Mouse (Mus musculus): ENCODE data around the gene Rnf227.

Rnf227 gene

GRCm38 (mm10) chr11:69331152-69331551, 9.1 kb upstream of the Rnf227 start:
- no peak for DNase-seq (ENCODE audit: low spot score)

- DNase-seq (ENCODE audit: low spot score) = peak; percentile 88
These were observed 8.3 kb upstream of the Rnf227 start for GRCm38 (mm10) chr11:69331929-69332405.

DNA sequence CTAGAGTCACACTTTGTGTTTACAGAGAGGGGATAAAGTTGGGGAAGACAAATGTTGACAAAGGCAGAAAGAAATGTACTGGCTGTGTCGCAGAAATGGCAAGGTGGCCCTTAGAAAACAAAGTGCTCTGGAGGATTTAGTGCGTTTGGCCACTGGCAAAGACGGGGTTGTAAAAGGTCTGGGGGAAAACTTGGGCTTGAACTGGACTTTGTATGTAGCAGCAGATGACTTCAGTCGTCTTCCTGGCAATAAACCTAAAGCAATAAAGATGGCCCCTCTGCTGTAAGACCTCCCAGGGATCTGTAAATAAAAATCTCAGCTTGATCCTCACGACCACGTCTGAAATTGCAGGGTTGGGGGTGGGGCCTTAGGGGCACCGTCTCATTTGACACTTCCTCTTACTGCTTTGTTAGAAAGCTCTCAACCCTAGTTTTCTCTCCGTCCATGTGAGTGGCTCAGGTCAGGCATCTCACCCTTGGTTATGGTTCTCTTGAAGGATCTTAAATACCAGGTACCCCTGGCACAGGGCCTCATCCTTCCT, 7.5 kb upstream of the Rnf227 start:
- peak; percentile 39 for DNase-seq (ENCODE audit: low spot score)

DNA sequence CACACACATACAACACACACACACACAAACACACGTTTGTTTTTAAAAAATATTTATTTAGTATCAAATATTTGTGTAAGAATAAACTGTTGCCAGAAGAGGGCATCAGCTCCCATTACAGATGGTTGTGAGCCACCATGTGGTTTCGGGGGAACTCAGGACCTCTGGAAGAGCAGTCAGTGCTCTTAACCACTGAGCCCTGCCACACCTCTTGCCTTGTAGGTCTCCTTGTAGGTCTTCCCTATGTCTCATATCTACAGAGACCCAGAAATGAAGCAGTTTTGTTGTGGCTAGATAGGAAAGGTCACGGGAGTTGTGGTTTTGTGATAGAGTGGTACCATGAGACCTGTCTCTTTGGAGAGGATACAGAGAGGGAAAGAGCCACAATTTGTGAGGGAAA, 6.3 kb upstream of the Rnf227 start:
- no peak for DNase-seq (ENCODE audit: low spot score)

- DNase-seq (ENCODE audit: low spot score) = no peak
These were observed 5.5 kb upstream of the Rnf227 start for GRCm38 (mm10) chr11:69334796-69335195.

GRCm38 (mm10) chr11:69346441-69346840, 6.2 kb downstream of the Rnf227 start:
- DNase-seq (ENCODE audit: low spot score) = no peak

DNA sequence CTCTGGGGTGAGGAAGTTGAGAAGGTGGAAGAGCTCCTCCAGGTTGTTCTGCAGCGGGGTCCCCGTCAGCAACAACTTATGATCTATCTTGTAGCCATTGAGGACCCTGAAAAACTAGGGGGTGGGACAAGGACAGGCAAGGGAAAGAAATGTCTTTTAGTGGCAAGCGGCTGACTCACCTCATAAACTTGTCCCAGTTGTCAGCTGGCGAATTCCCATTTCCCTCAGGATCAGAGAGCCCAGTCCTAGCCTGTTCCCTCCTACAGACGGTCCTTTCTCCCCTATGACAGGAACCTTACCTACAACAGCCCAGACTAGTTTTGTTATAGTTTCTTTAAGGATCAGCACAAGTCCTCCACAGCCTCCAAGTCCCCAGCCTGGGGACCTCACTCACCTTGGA, 16.3 kb downstream of the Rnf227 start:
- no peak for DNase-seq (ENCODE audit: low spot score)

- no peak for DNase-seq (ENCODE audit: low spot score)
These were observed 17.4 kb downstream of the Rnf227 start for GRCm38 (mm10) chr11:69357690-69358089.

- DNase-seq (ENCODE audit: low spot score) = no peak
These were observed 21.8 kb downstream of the Rnf227 start for GRCm38 (mm10) chr11:69362021-69362420.

DNA sequence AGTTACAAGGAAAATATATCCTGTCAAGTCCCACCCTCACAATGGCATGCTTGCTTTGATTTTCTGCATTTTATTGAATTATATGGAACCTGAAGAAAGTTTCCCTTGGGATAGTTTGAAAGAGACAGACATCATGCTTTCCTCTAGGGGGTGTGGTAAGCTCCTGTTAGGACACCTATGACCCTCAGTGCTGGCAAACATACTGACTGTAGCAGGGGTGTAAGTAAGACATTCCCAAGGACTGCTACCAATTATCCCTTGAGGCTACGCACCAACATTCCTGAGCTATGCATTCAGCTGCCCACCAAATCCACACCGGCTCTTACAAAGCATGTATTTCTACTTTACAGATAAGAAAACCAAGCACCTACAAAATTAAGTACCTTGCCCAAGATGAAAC, 22.2 kb downstream of the Rnf227 start:
- peak; percentile 40 for DNase-seq (ENCODE audit: low spot score)

DNA sequence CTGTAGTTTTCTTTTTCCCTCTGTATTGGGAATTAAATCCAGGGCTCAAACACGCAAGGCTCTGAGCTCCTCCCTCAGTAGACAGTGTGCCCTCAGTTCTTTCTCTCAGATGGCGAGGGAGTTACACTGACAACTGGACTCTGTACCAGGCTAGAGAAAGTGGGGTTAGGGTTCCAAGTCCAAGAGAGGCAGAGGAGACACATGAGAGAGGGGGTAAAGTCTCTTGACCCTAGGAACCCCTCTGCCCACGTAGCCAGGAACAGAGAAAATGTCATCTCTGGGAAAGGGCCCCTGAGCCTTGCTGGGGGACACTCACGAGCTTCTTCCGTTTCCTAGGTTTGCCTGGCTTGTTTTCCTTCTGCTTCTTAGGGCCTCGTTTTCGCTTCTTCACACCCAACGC, 24.1 kb downstream of the Rnf227 start:
- DNase-seq (ENCODE audit: low spot score) = no peak

DNA sequence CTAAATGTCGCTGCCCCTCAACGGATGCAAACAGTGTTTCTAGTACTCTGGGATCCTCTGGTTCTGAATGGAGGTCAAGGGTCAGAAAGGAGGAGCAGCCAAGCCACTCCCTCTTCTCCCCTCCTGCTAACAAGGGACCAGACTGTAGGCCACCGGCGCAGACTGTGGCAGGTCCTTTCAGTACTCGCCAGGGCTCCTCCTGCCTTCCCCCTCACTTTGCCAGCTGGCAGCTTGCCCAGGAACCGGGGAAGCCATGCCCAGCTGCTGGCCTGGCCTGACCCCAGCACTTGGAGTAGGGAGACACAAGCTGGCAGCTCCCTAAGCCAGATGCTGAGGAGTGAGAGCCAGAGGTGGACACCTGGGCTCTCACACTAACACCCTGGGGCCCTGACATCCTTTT, 24.6 kb downstream of the Rnf227 start:
- peak; percentile 83 for DNase-seq (ENCODE audit: low spot score)

DNA sequence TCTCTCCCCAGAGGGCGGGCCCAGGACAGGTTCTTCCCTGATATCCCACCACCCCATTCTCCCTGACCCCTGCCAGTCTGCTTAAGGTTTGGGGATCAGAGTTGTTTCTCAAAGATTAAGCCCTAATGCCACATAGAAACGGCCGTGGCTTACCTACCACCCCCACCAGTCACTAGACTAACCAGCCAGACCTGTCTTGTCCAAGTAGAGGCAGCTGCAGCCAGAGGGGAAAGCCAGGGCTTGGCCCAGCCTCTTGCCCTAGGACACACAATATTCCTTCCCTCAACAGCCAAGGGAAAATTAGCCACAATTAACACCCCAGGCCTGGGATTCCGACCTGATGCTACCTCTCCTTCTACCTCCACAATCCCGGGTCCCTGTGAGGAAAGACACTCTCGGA, 25.5 kb downstream of the Rnf227 start:
- DNase-seq (ENCODE audit: low spot score) = peak; percentile 18

GRCm38 (mm10) chr11:69366157-69366854, 26.0 kb downstream of the Rnf227 start:
- peak; percentile 94 for DNase-seq (ENCODE audit: low spot score)

GRCm38 (mm10) chr11:69366855-69367615, 26.8 kb downstream of the Rnf227 start:
- DNase-seq (ENCODE audit: low spot score) = peak; percentile 77

DNA sequence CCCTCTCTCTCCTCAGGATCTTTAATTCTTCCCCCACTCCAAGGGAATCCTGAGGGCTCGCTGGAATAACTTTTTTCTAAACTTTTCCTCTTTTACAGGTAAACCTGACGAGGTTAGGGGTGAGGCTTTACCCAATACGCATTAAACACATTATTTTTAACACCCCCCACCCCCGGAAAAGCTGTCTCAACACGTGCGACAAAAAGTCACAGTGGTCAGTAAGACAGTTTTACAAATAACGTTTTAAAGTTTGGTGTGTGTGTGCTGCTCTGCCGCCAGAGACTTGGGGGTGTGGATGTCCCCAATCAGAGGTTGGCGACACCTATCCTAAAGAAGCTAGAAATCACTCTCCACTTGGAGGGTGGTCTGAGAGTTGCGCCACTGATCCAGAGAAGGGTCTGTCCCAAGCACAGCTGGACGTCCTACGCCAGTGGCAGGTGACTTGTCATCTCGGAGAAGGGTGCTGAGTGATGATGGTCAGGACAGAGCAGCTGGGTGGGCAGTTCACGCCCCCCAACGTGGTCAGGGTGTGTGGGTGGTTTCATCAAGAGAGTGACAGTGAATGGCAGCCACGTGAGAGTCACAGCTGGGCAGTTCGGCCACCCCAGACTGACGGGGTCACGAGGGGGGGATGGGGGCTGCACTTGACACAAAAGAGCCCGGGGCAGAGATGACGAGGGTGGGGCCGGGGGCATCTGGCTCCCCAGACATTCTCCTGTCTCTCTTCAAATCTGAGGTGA, 27.5 kb downstream of the Rnf227 start:
- peak; percentile 82 for DNase-seq (ENCODE audit: low spot score)

DNA sequence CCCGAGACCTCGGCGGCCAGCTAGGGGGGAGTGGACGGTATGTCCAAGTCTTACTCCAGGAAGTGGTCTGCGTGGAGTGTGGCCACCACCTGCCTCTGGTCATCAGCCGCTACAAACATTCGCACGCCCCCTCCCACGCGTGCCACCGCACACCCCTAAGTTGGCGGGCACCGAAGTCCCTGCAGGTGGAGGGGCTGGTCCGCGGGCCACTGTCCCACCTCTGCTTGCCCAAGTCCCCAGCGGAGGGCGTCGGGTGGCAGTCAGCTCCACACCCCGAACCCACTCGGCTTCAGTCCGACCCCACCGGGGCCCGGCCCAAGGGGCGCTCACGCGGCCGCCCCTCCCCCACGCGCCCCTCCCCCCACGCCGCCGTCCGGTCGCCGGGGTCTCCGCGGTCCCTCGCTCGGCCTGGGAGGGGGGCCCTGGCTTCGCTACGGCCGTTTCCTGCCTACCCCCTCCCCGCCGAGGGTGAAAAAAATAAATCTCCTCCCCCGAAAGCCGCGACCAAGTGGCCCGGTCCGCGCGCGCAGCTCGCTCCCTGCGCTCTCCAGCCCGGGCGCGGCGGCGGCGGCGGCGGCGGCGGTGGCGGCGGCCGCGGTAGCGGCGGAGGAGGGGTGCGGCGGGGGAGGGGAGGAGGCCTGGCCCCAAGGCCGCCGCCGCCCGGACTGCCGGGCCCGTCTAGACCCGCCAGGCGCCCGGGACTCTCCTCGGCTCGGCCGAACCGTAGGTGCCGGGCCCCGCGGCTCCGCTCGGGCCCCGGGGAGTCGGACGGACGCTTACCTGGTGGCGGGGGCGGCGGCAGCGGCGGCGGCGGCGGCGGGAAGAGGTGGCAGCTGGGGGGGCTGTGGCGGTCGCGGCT, 28.3 kb downstream of the Rnf227 start:
- peak; percentile 60 for DNase-seq (ENCODE audit: low spot score)

GRCm38 (mm10) chr11:69369215-69369989, 29.1 kb downstream of the Rnf227 start, which contains the start of gene Chd3:
Gene Chd3, minus strand, starts transcription at chr11:69369406.
- DNase-seq (ENCODE audit: low spot score) = peak; percentile 46

GRCm38 (mm10) chr11:69369990-69370816, 29.9 kb downstream of the Rnf227 start:
- peak; percentile 49 for DNase-seq (ENCODE audit: low spot score)

- DNase-seq (ENCODE audit: low spot score) = peak; percentile 46
These were observed 30.6 kb downstream of the Rnf227 start for GRCm38 (mm10) chr11:69370817-69371215.
